Mouse (Mus musculus) adrenal gland, adult 8-10 months (tissue): ENCODE data around the gene Cep135. TPM values are rescaled to one million over a fixed set of nuclear protein-coding genes. Genes with fewer than 3 reads are reported as not detected.

Experiments
- DNase-seq: peaks from one replicate; pipeline ENCODE4 v3.0.0; 2022
- total RNA-seq, 4 experiments: library from RNA; stranded (reverse); gene quantifications; 2 replicates each; pipeline ENCODE4 v1.2.4; 2022

The Cep135 gene
- total RNA-seq, 4 experiments from 2014 or later, result 3.7 to 7.3 (median 5.6) TPM

- DNase-seq, result no peak
Measured at GRCm38 (mm10) chr5:76645091-76645868, 56.8 kb downstream of the Cep135 start.

GRCm38 (mm10) chr5:76649897-76650296 is 61.4 kb downstream of the Cep135 start:
- no peak for DNase-seq

- DNase-seq, result no peak
Measured at GRCm38 (mm10) chr5:76651151-76651725, 62.7 kb downstream of the Cep135 start.

- DNase-seq, result no peak
Measured at GRCm38 (mm10) chr5:76656212-76656611, 67.7 kb downstream of the Cep135 start, which contains the start of gene C530008M17Rik. Gene C530008M17Rik (plus strand): TSS chr5:76656512.

GRCm38 (mm10) chr5:76657245-76658083 is 69.0 kb downstream of the Cep135 start:
- peak; percentile 22 for DNase-seq

- DNase-seq, result no peak
Measured at GRCm38 (mm10) chr5:76658084-76658934, 69.8 kb downstream of the Cep135 start.

GRCm38 (mm10) chr5:76659958-76660635 is 71.6 kb downstream of the Cep135 start:
- no peak for DNase-seq

- DNase-seq, result peak; percentile 9
Measured at GRCm38 (mm10) chr5:76661310-76661709, 72.8 kb downstream of the Cep135 start.

GRCm38 (mm10) chr5:76664936-76665335 is 76.4 kb downstream of the Cep135 start:
- DNase-seq, result no peak

GRCm38 (mm10) chr5:76665421-76665820 is 76.9 kb downstream of the Cep135 start:
- no peak for DNase-seq

- DNase-seq, result no peak
Measured at GRCm38 (mm10) chr5:76666026-76666756, 77.7 kb downstream of the Cep135 start.

GRCm38 (mm10) chr5:76668118-76668517 is 79.6 kb downstream of the Cep135 start:
- no peak for DNase-seq

- no peak for DNase-seq
Measured at GRCm38 (mm10) chr5:76668547-76668946, 80.0 kb downstream of the Cep135 start.

GRCm38 (mm10) chr5:76670183-76670582 is 81.7 kb downstream of the Cep135 start:
- DNase-seq, result no peak

GRCm38 (mm10) chr5:76674022-76674653 is 85.6 kb downstream of the Cep135 start:
- DNase-seq, result no peak

- no peak for DNase-seq
Measured at GRCm38 (mm10) chr5:76675369-76675768, 86.9 kb downstream of the Cep135 start.

- DNase-seq, result no peak
Measured at GRCm38 (mm10) chr5:76680959-76681358, 92.5 kb downstream of the Cep135 start.

GRCm38 (mm10) chr5:76681895-76682656 is 93.6 kb downstream of the Cep135 start:
- no peak for DNase-seq

- DNase-seq, result no peak
Measured at GRCm38 (mm10) chr5:76683455-76683854, 95.0 kb downstream of the Cep135 start.
